ENCODE assay signal across 24 mouse cellular contexts in the genomic region with DNA sequence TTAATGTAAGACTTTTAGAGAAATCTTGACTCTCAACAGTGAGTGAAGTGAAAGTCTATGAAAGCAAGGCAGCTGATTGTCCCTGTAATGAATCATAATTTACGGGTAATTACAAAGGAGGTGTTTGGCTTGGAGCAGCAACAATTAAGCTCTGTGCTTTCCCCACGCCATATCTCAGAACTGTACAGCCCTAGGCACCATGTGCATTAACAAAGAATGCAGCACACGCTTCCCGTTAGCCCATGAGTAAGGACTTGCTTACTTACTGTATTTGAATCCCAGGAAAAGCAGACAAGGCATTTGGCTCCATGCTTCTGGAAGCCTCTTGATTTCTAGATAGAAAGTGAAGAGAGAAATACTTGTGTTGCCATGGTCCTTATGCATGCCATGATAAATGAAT.
"Had no signal": no experiment of that assay in that cellular context is flagged by ENCODE, and none has a peak within 500 bp of the region (broad histone marks: within the 10 kb centered on the region; RNA-seq: fewer than 3 reads in every experiment).

No protein-coding gene starts in this region.

- H3K27me3 ChIP-seq: heart, embryonic 12.5 days; hindbrain, embryonic 13.5 days; hindbrain, embryonic 15.5 days; kidney, embryonic 15.5 days; limb, embryonic 12.5 days; liver, embryonic 13.5 days; liver, embryonic 15.5 days had no signal

- DNase-seq: gastrocnemius, adult 2 months; gastrocnemius, postnatal 10 days; gastrocnemius, postnatal 25 days; heart, adult 11 months; heart, adult 2 months; heart, postnatal 10 days; kidney, adult 11 months; kidney, adult 2 months; kidney, adult 9 months; kidney, postnatal 14 days; kidney, postnatal 36 days; layer of hippocampus, adult 9-11 months; liver; liver, embryonic 13.5 days had no signal

- H3K36me3 ChIP-seq: heart, embryonic 12.5 days; hindbrain, embryonic 13.5 days; hindbrain, embryonic 15.5 days; kidney, embryonic 15.5 days; limb, embryonic 10.5 days; limb, embryonic 12.5 days; liver, embryonic 13.5 days; liver, embryonic 15.5 days had no signal

- H3K27ac ChIP-seq: gastrocnemius, adult 2 months; heart, adult 2 months; hindbrain, embryonic 13.5 days; hindbrain, embryonic 15.5 days; hindbrain, postnatal 0 days; kidney, embryonic 15.5 days; kidney, postnatal 0 days; left cerebral cortex, adult 2 months; limb, embryonic 10.5 days; limb, embryonic 12.5 days; liver, embryonic 13.5 days; liver, embryonic 15.5 days had no signal

- H3K9me3 ChIP-seq: hindbrain, embryonic 13.5 days; hindbrain, embryonic 15.5 days; kidney, embryonic 15.5 days; limb, embryonic 10.5 days; liver, embryonic 13.5 days; liver, embryonic 15.5 days had no signal

- H3K4me3 ChIP-seq: gastrocnemius, adult 2 months; heart, adult 2 months; heart, embryonic 12.5 days; hindbrain, embryonic 13.5 days; hindbrain, embryonic 15.5 days; kidney, embryonic 15.5 days; left cerebral cortex, adult 2 months; limb, embryonic 10.5 days; limb, embryonic 12.5 days; liver, embryonic 13.5 days; liver, embryonic 15.5 days had no signal

- H3K4me1 ChIP-seq: heart, embryonic 12.5 days; hindbrain, embryonic 13.5 days; hindbrain, embryonic 15.5 days; kidney, embryonic 15.5 days; limb, embryonic 10.5 days; limb, embryonic 12.5 days; liver, embryonic 13.5 days; liver, embryonic 15.5 days had no signal
